Mouse (Mus musculus) adrenal gland, adult (tissue): ENCODE results near the gene Slc16a12.

ENCODE experiments used
- DNase-seq, 2 experiments: peaks; one replicate each; pipeline ENCODE4 v3.0.0; 2022 to 2023; ENCODE audit warnings: low spot score in 1 of 2; ENCODE audit not compliant: inconsistent age in 2 of 2

The Slc16a12 gene

GRCm38 (mm10) chr19:34729505-34729904 is 17.6 kb downstream of the Slc16a12 start:
- no peak for DNase-seq

DNA sequence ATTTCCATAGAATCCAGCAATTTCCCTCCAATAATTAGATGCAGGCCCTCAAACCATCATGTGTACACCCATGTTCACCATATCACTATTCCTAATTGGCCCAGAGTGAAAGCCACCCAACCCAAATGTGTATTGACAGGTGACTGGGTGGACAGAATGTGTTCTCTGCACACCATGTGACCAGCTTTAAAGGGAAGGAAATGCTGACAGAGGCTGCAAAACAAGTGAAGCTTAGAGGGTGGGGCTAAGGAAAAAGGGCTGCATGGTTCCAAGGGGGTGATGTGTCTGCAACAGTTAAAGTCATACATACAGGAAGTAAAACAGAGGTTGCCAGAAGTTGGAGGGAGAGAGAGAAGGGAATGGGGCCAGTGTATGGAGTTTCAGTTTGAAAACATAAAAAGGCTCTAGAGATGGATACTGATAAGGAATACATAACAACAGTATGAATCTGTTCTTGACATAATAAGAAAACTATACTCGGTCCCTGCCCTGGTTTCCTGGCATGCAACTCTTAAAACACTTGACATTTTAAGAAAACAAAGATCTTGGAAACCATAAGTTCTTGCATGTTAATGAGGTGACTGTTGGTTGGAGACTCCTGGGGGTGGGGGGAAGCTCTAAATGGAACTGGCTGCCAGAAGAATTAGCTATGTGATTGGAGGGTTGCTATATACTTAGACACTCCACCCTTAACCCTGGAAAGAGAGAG is 20.7 kb downstream of the Slc16a12 start:
- DNase-seq, result no peak

DNA sequence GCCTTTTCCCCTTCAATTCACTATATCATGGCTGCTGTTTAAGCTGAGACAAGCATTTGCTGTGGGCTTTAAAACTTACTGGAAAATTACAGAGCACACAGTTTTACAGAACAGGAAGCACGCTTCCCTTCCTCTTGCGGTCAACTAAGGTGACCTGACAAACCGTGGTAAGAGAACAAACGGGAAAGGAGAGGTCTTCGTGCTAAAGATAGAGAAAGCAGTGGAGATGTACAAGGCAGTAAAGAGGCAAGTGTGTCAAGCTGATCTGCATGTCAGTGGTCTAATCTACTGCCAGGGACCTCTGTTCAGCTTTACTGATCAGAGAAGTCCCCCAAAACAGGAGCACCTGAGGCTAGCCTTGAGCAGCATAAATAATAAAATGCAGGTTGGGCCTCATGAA is 21.7 kb downstream of the Slc16a12 start:
- DNase-seq, result no peak

GRCm38 (mm10) chr19:34724598-34724997 is 22.5 kb downstream of the Slc16a12 start:
- no peak for DNase-seq

DNA sequence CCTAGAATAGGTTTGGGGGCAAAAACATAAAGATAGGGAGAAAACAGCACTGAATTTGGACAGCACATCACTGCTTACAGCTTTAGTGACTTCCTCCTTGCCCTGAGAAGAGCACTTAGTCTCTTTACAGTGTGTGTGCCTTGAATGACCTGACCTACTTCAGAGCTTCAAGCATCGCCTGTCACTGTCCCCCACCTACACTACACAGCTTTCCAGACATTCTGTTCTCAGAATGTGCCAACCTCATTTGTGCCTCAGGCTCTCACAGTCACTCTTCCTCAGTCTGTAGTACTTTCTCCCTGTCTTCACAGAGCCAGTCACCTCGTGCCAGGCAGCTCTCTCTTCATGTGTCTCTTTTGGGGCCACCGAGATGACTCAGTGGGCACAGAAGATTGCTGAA is 24.5 kb downstream of the Slc16a12 start:
- DNase-seq, result no peak

DNA sequence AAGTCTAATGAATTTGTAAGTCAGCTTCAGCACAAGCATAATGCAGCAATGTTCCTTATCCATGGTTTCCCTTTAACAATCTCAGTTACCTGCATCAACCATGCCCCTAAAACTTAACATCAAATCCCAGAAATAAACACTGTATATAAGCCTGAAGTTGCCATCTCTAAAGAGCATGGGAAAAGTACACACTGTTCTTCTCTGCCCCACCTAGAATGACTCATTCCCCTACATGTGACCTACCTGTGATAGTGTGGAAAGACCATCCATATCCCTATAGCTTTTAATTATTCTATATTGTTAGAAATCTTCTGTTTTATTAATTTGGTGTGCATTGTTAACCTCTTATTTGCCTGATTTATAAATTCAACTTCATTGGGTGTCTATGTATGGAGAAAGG is 27.0 kb downstream of the Slc16a12 start:
- no peak for DNase-seq

- no peak for DNase-seq
Measured at GRCm38 (mm10) chr19:34718963-34719362, 28.1 kb downstream of the Slc16a12 start.

GRCm38 (mm10) chr19:34718478-34718877 is 28.6 kb downstream of the Slc16a12 start:
- no peak for DNase-seq

DNA sequence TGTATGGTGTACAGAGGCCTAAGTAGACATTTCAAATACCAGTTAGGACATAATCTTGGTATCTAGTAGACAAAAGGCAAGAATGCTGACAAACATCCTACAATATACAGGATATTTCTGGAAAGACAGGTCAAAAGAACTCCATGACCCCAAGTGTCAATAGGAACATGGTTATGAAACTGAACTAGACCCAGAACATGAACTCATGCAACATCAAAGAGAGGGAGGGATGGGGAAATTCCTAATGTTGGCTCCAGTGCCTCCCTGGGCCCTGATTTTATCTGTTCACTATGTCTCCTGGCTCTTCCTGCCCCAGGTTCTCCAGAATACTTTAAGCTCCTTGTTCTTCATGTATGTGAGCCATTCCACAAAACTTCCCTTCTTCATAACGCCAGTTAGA is 31.2 kb downstream of the Slc16a12 start:
- DNase-seq, result no peak

- peak in 1 of 2 experiments; percentile 27 for DNase-seq
Measured at GRCm38 (mm10) chr19:34714250-34714666, 32.8 kb downstream of the Slc16a12 start.

- DNase-seq, result no peak
Measured at GRCm38 (mm10) chr19:34712050-34712449, 35.0 kb downstream of the Slc16a12 start.

DNA sequence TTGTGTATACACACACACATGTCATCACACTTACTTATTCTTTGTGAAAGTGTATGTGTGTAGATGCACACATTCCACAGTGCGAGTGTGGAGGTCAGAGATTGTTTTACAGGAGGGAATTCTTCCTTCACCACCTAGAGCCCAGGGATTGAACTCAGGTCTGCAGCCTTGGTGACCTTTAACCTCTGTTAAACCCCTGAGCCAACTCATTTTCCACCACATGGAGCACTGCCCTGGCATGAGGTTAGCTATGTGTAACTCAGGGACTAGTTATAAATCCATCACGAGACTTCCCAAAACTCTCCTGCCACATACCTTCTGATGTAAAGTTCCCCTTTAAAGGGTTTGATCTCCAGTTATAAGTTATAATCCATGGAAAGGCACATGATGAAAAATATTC is 38.9 kb downstream of the Slc16a12 start:
- DNase-seq, result no peak

DNA sequence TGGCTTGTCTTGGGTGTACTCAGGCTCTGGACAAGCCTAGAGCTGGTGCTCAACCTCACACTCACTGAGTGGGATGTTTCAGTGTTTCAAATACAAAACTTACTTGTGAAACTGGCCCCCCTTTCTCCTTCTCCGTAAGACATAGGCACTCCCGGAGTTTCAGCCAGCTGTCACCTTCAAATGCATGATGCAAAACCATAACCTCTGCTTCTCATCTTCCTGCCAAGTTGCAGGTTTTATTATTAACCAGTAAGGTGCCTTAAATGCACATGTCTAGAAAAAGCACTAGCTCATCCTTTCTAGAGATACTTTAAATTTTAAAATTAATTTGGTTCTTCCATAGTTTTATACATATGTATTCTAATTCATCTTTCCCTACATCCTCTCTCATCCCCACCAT is 39.5 kb downstream of the Slc16a12 start:
- no peak for DNase-seq

DNA sequence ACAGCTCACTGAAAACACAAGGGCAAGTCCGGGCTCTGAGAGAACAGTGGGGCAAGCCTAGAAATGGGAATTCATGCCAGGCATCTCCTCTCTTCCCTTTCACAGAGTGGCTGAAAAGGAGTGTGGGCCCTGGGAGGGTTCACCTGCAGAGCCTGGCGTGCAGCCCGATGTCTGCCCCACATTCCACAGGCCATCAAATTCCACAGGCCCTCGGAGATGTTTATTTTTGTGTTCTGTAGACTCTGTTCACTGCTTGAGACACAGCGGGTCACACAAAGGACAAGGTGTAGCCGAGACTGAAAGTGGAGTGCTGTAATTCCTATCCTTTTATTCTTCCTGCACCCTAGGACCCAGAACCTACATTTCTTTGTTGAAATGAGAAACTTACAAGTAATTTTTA is 40.8 kb downstream of the Slc16a12 start:
- DNase-seq, result no peak

GRCm38 (mm10) chr19:34705141-34705540 is 41.9 kb downstream of the Slc16a12 start:
- DNase-seq, result peak in 1 of 2 experiments; percentile 47

DNA sequence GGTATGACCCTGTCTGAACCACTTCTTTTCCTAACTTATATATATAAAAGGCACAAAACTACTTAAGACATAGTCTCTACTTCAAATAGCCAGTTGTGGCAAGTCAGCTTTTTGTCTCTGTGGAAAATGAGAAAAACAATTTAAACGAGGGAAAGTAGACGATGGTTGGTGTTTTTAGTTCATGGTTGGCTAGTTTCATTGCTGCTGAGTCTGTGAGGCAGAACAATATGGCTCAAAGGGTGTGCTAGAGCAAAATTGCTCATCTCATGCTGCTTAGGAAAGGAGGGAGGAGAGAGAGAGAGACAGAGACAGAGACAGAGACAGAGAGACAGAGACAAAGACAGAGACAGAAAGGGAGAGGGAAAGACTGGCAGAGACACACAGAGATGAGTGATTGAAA is 47.8 kb downstream of the Slc16a12 start:
- DNase-seq, result no peak

GRCm38 (mm10) chr19:34698852-34699251 is 48.2 kb downstream of the Slc16a12 start:
- no peak for DNase-seq

GRCm38 (mm10) chr19:34698432-34698831 is 48.7 kb downstream of the Slc16a12 start:
- DNase-seq, result no peak

DNA sequence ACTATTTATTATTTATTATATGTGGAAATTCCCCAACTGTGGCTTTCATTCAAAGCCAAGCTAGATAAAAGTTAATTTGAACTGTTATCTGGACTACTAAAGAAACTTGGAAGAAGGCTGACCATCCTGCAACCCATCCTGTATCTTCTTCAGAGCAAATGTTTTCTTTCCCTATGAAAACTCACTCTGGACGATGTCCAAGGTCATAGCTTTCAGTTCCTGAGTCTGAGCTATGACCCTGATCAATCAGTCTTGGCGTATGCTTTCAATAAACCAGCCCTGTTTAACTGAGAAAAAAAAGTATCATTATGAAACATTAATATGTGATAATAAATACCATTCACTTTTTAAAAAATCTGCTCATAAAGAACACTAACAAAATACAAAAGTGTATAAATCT is 49.6 kb downstream of the Slc16a12 start:
- DNase-seq, result no peak

GRCm38 (mm10) chr19:34696352-34696986 is 50.6 kb downstream of the Slc16a12 start:
- no peak for DNase-seq

DNA sequence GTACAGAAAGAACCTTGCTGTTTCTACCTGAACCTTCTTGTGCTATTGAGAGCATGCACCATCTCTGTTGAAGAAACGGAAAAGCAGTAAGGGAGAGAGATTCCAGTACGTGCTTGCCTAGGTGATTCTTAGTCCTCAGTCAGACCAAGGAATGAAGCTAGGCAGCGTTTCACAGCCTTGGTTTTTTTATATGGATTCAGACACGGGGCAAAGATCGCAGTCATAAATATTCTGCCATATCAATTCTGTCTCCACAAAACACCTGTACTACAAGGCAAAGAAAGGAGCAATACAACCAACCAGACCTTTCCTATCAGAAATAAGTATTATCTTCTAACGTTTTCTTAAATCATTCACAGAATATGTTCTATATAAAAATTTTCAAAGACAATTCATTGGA is 55.7 kb downstream of the Slc16a12 start:
- no peak for DNase-seq

GRCm38 (mm10) chr19:34685530-34685929 is 61.6 kb downstream of the Slc16a12 start:
- DNase-seq, result no peak

GRCm38 (mm10) chr19:34684857-34685256 is 62.2 kb downstream of the Slc16a12 start:
- peak; percentile 50 to 79 for DNase-seq
